Mouse (Mus musculus) olfactory bulb, adult 2 months (tissue): Measurements from ENCODE around the gene Adamts17.

Source experiments
- CTCF ChIP-seq: fragments of 200-500 bp; IDR thresholded peaks from 2 replicates; pipeline ENCODE4 v1.5.1; 2012; ENCODE audit warnings: low read depth, mild to moderate bottlenecking, low read length, moderate library complexity; ENCODE audit not compliant: insufficient read depth
- POLR2A ChIP-seq: fragments of 200-500 bp; IDR thresholded peaks from 2 replicates; pipeline ENCODE4 v1.6.1; 2012; ENCODE audit warnings: mild to moderate bottlenecking, low read depth, low read length, moderate library complexity; ENCODE audit not compliant: insufficient read depth

- no peak for TF ChIP-seq POLR2A
- TF ChIP-seq CTCF: no peak
Observed at GRCm38 (mm10) chr7:66952921-66953320, 113.4 kb downstream of the Adamts17 start.
